Mouse (Mus musculus): ENCODE measurements at regions not wholly inside any gene's neighbourhood (a gene's known extent, or its start where the extent isn't known, plus 50 kb on each side); places are given as distances from the start of the nearest gene placed in this dataset.
A peak's percentile ranks its signal among the peaks of the same experiment; 100 is the strongest.

DNA sequence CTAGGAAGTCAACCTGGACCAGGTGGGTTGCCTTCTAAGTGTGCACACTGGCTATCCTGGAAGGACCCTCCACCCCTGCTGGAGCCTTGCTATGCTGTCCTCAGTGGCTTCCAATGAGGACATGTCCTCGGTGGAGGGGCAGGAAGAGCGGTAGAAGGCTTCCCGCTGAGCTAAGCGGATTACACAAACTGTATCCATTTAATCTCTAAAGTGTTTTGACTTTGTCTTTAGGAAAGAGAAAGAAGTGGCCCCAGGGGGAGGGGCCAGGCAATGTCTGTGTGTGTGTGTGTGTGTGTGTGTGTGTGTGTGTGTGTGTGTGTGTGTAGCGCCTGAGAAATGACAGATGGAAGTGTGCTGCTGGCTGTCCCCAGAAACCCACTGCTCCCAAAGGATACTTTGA is 71.6 kb upstream of the Zc3h12a start:
- Histone ChIP-seq H3K9ac (ENCODE audit: insufficient read depth, low read depth, low read length, poor library complexity, severe bottlenecking) (no peak overlapping the region), H3K4me3 (ENCODE audit: insufficient read depth in 1 of 2, low read depth in 1 of 2, low read length in 2 of 2, poor library complexity in 1 of 2, severe bottlenecking in 1 of 2) (no peak overlapping the region), H3K27ac (ENCODE audit: insufficient read depth, low read depth, low read length, poor library complexity, severe bottlenecking) (no peak overlapping the region), H3K9me3 (ENCODE audit: control insufficient read depth, insufficient read depth, low read depth, low read length) (no peaks in the 10 kb centered on the region), H3K36me3 (ENCODE audit: control insufficient read depth, insufficient read depth, low read length, poor library complexity, severe bottlenecking) (no peaks in the 10 kb centered on the region), H3K4me1 (ENCODE audit: control insufficient read depth in 2 of 2, insufficient read depth in 2 of 2, low read length in 2 of 2, poor library complexity in 1 of 2) (peaks cover 13 to 26% of the 10 kb centered on the region in 2 experiments; a peak in 3 of 4 replicates)
- TF ChIP-seq ZNF384 (IDR thresholded peaks at IDR 0.05; ENCODE audit: low read depth, low read length) = no peak
- TF ChIP-seq CHD2 (IDR thresholded peaks at IDR 0.05; ENCODE audit: low read depth, low read length) = no peak
- TF ChIP-seq HCFC1 (IDR thresholded peaks at IDR 0.05; ENCODE audit: borderline replicate concordance, insufficient read depth, low read length) = no peak
- no peak for TF ChIP-seq ZC3H11A (IDR thresholded peaks at IDR 0.05; ENCODE audit: borderline replicate concordance, low read depth, low read length)
- TF ChIP-seq MAFK (IDR thresholded peaks at IDR 0.05; ENCODE audit: insufficient read depth, low read depth, low read length) = no peak
- no peak for DNase-seq (ENCODE audit: low read depth, low spot score)
- in situ Hi-C loops (cut with MboI; ENCODE audit: low sequenced_read_pairs in 2 of 2, unreplicated experiment in 2 of 2) = no loop called here

DNA sequence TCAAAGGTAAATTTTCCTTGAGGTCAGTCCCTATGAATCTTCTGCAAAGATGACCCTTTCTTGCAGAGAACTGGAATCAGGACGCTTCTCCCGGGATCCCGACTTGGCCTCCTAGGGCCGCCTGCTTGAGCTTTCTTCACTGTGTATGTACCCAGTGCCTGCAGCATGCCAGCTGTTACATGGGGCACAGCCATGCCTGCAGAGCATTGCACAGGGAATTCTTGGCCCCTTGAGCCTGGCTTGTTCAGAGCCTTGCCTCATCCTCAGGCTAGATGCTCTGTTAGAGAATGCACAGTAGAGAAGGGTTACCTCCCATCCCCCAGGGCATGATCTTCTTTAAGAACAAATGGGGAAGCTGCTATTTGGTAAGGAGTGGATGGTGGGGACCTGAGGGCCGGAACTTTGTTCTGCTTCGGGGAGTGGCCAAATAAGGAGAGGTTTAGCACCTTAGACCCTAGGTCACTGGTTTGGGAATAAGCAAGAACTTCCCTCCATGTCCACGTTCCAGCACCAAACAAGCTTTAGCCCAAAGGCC is 68.3 kb upstream of the Zc3h12a start:
- no peak for TF ChIP-seq ZC3H11A (IDR thresholded peaks at IDR 0.05; ENCODE audit: borderline replicate concordance, low read depth, low read length)
- TF ChIP-seq HCFC1 (IDR thresholded peaks at IDR 0.05; ENCODE audit: borderline replicate concordance, insufficient read depth, low read length) = no peak
- no peak for TF ChIP-seq MAFK (IDR thresholded peaks at IDR 0.05; ENCODE audit: insufficient read depth, low read depth, low read length)
- TF ChIP-seq CHD2 (IDR thresholded peaks at IDR 0.05; ENCODE audit: low read depth, low read length) = no peak
- TF ChIP-seq ZNF384 (IDR thresholded peaks at IDR 0.05; ENCODE audit: low read depth, low read length) = no peak
- Histone ChIP-seq H3K4me3 (ENCODE audit: insufficient read depth in 1 of 2, low read depth in 1 of 2, low read length in 2 of 2, poor library complexity in 1 of 2, severe bottlenecking in 1 of 2) (no peak overlapping the region), H3K36me3 (ENCODE audit: control insufficient read depth, insufficient read depth, low read length, poor library complexity, severe bottlenecking) (no peaks in the 10 kb centered on the region), H3K9me3 (ENCODE audit: control insufficient read depth, insufficient read depth, low read depth, low read length) (no peaks in the 10 kb centered on the region), H3K27ac (ENCODE audit: insufficient read depth, low read depth, low read length, poor library complexity, severe bottlenecking) (no peak overlapping the region), H3K9ac (ENCODE audit: insufficient read depth, low read depth, low read length, poor library complexity, severe bottlenecking) (no peak overlapping the region), H3K4me1 (ENCODE audit: control insufficient read depth in 2 of 2, insufficient read depth in 2 of 2, low read length in 2 of 2, poor library complexity in 1 of 2) (peaks cover 7 to 15% of the 10 kb centered on the region in 2 experiments; a peak in 3 of 4 replicates)
- peak; percentile 63 for DNase-seq (ENCODE audit: low read depth, low spot score)
- in situ Hi-C loops (cut with MboI; ENCODE audit: low sequenced_read_pairs in 2 of 2, unreplicated experiment in 2 of 2) = no loop called here

DNA sequence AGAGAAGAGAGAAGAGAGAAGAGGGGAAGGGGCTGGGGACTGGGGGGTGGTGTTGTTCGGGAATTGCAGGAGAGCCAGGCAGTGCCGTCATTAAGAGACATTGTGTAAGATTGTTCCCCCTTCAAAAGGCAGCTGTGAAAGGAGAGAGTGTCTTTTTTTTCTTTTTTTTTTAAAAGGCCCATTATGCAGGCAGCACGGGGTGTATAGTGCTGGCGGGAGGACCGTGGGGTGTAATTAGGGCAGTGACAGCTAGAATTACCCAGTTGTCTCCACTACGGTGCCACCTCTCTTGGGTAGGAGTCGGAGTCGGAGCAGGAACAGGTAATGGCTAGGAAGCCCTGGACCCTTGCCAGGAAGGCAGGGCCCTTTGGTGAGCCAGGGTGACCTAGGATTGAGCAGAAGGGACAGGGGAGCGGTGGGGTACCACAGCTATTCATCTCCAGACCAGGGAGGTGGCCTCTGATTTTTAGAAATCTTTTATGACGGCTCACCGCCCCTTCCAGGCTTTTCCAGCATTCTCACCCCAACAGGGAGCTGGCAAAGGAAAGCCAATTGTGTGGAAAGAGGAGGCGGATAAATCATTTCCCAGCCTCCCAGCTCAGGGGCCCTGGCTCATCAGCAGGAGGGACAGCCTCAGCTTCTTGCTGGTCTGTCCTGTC is 67.2 kb upstream of the Zc3h12a start:
- Histone ChIP-seq H3K27ac (ENCODE audit: insufficient read depth, low read depth, low read length, poor library complexity, severe bottlenecking) (no peak overlapping the region), H3K9me3 (ENCODE audit: control insufficient read depth, insufficient read depth, low read depth, low read length) (no peaks in the 10 kb centered on the region), H3K4me3 (ENCODE audit: insufficient read depth in 1 of 2, low read depth in 1 of 2, low read length in 2 of 2, poor library complexity in 1 of 2, severe bottlenecking in 1 of 2) (no peak overlapping the region), H3K4me1 (ENCODE audit: control insufficient read depth in 2 of 2, insufficient read depth in 2 of 2, low read length in 2 of 2, poor library complexity in 1 of 2) (peaks cover 8 to 14% of the 10 kb centered on the region in 2 experiments), H3K9ac (ENCODE audit: insufficient read depth, low read depth, low read length, poor library complexity, severe bottlenecking) (no peak overlapping the region), H3K36me3 (ENCODE audit: control insufficient read depth, insufficient read depth, low read length, poor library complexity, severe bottlenecking) (no peaks in the 10 kb centered on the region)
- in situ Hi-C loops (cut with MboI; ENCODE audit: low sequenced_read_pairs in 2 of 2, unreplicated experiment in 2 of 2) = no loop called here
- no peak for TF ChIP-seq HCFC1 (IDR thresholded peaks at IDR 0.05; ENCODE audit: borderline replicate concordance, insufficient read depth, low read length)
- no peak for TF ChIP-seq MAFK (IDR thresholded peaks at IDR 0.05; ENCODE audit: insufficient read depth, low read depth, low read length)
- TF ChIP-seq ZC3H11A (IDR thresholded peaks at IDR 0.05; ENCODE audit: borderline replicate concordance, low read depth, low read length) = no peak
- no peak for TF ChIP-seq ZNF384 (IDR thresholded peaks at IDR 0.05; ENCODE audit: low read depth, low read length)
- no peak for TF ChIP-seq CHD2 (IDR thresholded peaks at IDR 0.05; ENCODE audit: low read depth, low read length)
- DNase-seq (ENCODE audit: low read depth, low spot score) = no peak

DNA sequence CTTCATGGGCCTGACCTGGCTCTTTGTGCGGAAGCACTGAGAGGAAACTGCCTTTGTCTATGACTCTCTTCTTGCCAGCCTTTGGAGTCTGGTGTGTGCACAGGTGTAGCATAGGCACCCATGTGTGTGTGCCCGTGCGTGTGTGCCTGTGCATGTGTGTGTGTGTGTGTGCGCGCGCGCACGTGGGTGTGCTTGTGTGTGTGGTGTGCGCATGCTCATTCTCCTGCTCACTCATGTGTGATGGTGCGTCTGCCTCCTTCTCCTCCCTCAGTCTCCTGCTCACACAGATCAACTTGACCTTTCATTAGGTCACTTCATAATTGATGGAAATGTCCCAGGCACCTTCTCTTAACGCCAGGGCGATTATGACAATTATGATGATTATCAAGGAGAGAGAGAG is 66.7 kb upstream of the Zc3h12a start:
- in situ Hi-C loops (cut with MboI; ENCODE audit: low sequenced_read_pairs in 2 of 2, unreplicated experiment in 2 of 2) = no loop called here
- DNase-seq (ENCODE audit: low read depth, low spot score) = no peak
- Histone ChIP-seq H3K36me3 (ENCODE audit: control insufficient read depth, insufficient read depth, low read length, poor library complexity, severe bottlenecking) (no peaks in the 10 kb centered on the region), H3K9me3 (ENCODE audit: control insufficient read depth, insufficient read depth, low read depth, low read length) (no peaks in the 10 kb centered on the region), H3K4me1 (ENCODE audit: control insufficient read depth in 2 of 2, insufficient read depth in 2 of 2, low read length in 2 of 2, poor library complexity in 1 of 2) (peaks cover 8 to 19% of the 10 kb centered on the region in 2 experiments), H3K27ac (ENCODE audit: insufficient read depth, low read depth, low read length, poor library complexity, severe bottlenecking) (no peak overlapping the region), H3K4me3 (ENCODE audit: insufficient read depth in 1 of 2, low read depth in 1 of 2, low read length in 2 of 2, poor library complexity in 1 of 2, severe bottlenecking in 1 of 2) (no peak overlapping the region), H3K9ac (ENCODE audit: insufficient read depth, low read depth, low read length, poor library complexity, severe bottlenecking) (no peak overlapping the region)
- TF ChIP-seq HCFC1 (IDR thresholded peaks at IDR 0.05; ENCODE audit: borderline replicate concordance, insufficient read depth, low read length) (no peak), MAFK (IDR thresholded peaks at IDR 0.05; ENCODE audit: insufficient read depth, low read depth, low read length) (no peak), ZC3H11A (IDR thresholded peaks at IDR 0.05; ENCODE audit: borderline replicate concordance, low read depth, low read length) (no peak), ZNF384 (IDR thresholded peaks at IDR 0.05; ENCODE audit: low read depth, low read length) (no peak), CHD2 (IDR thresholded peaks at IDR 0.05; ENCODE audit: low read depth, low read length) (no peak)

Data from ES-E14 (cell line).